Mouse (Mus musculus): ENCODE data around the gene Dync2li1.

DNA sequence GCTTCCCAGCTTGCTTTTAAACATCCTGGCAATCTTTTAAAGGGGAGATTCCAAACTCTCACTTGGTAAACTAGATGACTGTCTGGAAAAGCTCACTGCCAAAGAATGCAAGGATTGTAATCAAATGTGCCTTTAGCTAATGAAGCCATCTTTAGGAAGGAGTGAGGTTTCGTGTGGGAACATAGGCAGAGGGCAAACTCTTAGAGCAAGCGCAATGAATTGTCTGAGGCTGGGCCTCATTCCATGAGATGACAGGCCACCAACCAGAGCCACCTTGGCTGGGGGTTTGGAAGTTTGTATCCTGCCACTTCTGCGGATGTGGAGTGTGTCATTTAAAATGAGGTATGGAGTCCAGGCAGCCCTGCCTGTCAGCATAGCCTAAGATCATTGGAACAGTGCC lies 6.2 kb upstream of the Dync2li1 start:
- no peak for TF ChIP-seq CTCF (IDR thresholded peaks at IDR 0.05; ENCODE audit: low read depth, low read length)
- TF ChIP-seq POLR2A (IDR thresholded peaks at IDR 0.05; ENCODE audit: borderline replicate concordance, low read depth, low read length) = no peak

Measured in bone marrow macrophage, adult 2 months (primary cell).